Mouse (Mus musculus) kidney, postnatal 36 days (tissue): Measurements from ENCODE around the gene Gm42669.

ENCODE experiments used
- DNase-seq, 2 experiments: peaks; one replicate each; pipeline ENCODE4 v3.0.0; 2021 to 2022; ENCODE audit warnings: mixed read lengths in 2 of 2

The Gm42669 gene

GRCm38 (mm10) chr5:107507321-107507720 is at the start of gene Gm42669:
Gene Gm42669 (plus strand): TSS chr5:107507621.
- DNase-seq = no peak

- no peak for DNase-seq
These were observed 45.0 kb upstream of the Gm42669 start for GRCm38 (mm10) chr5:107462147-107463076.

DNA sequence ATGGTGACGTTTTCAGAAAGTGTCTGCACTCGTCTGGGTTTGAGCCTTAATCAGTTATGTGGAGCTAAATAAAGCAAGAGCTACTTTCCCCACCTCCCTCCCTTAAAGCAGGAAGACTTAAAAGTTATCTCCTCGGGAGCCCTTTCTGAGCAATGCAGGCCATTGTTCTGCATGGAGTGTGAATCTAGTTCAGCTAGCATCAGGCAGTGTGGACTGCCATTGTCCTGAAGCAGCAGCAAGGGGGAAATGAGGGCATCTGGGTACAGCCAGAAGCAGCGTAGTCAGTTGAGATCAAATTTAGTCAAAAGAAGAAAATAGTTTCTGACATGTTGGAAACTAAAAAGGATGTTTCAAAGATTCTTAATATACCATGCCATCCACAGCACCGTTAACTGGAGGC is 40.9 kb upstream of the Gm42669 start:
- DNase-seq = no peak

- DNase-seq = no peak
These were observed 40.3 kb upstream of the Gm42669 start for GRCm38 (mm10) chr5:107467098-107467497.

- no peak for DNase-seq
These were observed 36.7 kb upstream of the Gm42669 start for GRCm38 (mm10) chr5:107470600-107471329.

GRCm38 (mm10) chr5:107480194-107480593 is 27.2 kb upstream of the Gm42669 start:
- DNase-seq = no peak

DNA sequence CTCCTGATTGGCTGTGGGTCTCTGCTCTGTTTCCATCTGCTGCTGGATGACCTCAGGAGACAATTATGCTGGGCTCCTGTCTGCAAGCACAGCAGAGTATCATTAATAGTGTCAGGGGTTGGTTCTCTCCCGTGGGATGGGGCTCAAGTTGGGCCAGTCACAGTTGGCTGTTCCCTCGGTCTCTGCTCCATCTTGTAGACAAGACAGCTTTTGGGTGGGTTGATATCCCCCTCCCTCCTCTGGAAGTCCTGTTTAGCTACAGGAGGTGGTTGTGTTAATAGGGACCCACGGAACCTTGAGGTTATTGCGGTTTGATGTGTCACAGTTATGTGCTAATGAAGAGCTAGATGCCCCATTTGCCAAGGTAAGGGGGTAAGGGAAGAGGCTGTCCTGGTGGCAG is 18.4 kb upstream of the Gm42669 start:
- no peak for DNase-seq

GRCm38 (mm10) chr5:107491036-107491435 is 16.4 kb upstream of the Gm42669 start:
- DNase-seq = no peak

DNA sequence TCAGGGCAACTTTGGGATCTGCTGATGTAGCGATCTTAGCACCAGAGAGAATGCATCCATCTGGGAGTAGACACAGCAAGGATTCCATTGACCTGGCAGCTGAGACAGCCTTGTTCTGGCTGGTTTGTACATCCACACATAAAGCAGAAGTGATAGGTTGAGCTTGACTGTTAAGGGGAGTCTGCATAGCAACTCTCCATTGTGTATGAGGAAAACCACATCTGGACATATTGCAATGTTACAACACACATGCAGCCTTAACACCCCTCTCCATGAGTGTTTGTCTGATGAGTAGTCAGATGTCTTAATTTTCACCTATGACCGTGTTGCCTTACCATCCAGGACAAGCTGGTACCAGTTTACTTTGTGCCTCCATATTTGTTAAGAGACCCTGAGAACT is 14.9 kb upstream of the Gm42669 start:
- no peak for DNase-seq

DNA sequence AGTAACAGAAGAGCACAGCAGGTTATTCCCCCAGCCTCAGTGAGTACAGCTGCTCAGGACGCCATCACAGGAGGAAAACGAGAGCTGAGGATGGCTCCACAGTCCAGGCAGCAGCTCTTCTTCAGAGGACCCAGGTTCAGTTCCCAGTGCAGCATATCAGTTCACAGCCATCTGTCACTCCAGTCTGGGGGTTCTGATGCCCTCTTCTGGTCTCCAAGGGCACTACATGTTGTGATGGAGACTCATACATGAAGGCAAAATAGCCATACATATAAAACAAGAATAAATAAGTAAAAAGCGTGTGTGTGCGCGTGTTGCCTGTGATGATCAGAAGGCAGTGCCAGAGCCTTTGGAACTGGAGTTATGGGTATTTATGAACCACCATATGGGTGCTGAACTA is 12.7 kb upstream of the Gm42669 start:
- no peak for DNase-seq

DNA sequence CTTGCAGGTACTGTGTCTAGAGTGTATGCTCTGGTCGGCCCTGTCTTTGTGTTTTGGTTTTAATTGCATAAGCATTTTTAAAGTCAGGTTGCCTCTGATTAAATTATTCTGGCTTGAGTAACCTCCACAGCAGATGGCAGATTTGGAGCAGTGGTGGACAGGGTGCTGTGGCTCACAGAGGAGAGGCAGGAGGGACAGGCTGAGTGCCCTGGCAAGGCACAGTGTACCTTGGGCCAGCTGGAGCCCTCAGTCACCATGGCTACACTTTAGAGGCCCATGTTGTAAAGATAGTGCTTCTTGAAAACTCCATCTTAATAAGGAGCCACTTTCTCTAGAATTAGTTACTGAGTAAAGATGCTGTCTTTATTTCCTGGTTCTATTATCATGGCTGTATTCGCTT is 11.4 kb upstream of the Gm42669 start:
- DNase-seq = no peak

DNA sequence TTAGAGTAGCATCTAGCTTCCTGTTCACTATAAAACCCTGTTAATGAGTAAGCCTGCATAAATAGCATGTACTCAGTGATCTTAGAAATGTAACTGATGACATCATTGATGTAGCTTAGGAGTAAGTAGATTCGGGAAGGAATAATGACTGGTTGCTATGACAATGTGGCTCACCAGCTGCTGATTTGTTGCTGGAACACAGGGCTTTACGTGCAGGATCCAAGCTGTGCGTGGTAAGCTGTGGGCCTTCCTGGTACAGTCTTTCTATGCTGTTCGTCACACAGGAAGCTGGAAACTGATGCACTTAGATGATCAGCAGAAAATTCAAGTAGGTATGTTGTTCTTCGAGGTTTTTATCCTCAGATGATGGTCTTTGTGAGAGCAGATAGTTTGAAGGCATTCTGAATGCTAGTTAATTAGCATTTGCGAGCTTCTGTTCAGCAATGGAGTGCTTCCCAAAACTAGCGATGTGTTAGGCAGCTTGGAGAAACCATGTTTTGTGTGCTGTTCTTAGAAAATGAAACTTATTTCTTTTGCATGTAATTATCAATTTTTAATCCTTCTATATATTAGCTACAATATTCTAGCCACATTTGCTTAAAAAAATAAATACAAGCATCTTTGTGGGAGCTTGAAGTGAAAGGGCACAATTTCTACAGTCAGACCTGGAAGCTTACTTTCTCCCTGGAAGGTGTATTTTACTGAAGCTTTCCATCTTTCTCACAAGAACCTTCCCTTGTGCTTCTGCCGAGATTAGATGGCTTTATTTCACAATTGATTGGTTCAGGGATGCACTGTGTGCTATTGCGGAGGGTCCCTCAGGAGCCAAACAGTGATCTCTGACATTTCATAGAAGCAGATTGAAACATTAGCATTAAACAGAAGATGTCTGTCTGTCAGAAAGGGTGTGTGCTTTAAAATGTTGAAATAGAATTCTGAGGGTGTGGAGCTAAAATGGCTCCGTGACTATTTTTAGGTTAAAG is 9.6 kb upstream of the Gm42669 start:
- DNase-seq = no peak

- DNase-seq = no peak
These were observed 8.6 kb upstream of the Gm42669 start for GRCm38 (mm10) chr5:107498806-107499310.

DNA sequence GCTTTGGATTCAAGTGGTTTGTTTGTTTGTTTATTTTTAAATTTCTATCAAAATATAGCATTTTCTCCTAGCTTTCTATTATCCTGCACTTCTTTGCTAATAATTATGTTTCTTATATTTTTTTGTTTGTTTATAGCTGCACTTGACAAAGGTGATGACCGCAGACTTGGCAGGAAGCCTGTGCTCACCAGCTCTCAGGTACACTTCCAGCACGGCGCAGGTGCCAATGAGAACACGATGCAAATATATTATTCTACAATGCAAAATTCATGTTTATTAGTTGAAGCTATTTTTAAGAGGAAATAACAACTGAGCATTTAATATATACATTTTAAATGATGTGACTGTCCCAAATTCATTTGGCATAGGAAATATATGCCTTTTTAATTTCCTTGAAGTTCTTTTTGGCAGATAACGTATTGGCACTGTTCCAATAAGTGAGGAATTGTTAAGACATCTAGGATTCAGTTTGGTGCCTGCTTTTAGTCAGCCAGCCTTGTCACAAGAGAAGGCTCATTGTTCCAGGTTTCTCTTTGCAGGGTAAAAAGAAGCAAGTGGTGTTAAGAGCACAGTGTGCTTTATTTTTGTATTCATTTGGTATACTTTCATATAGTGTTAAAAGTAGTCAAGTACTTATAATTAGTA is 7.4 kb upstream of the Gm42669 start:
- no peak for DNase-seq

DNA sequence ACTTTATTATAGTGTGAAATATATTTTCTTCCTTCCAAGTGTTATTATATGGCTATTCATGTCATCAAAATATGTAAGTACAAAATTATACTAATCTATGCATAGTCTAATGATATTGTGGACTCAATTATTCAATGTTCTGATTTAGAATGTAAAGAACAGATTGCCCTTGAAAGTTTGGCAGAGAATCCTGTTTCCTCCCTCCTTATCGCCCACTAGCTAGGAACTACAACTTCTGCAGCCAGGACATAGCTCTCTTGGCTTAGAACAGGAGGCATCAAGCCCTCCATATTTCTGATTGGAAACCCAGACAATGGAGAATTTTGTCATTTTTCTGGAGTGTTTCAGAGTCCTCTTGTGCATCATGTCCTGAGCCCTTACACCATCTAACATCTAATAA is 6.7 kb upstream of the Gm42669 start:
- no peak for DNase-seq

GRCm38 (mm10) chr5:107510503-107510902 is 3.1 kb downstream of the Gm42669 start:
- DNase-seq = no peak

GRCm38 (mm10) chr5:107511326-107511725 is 3.9 kb downstream of the Gm42669 start:
- no peak for DNase-seq

GRCm38 (mm10) chr5:107513583-107513982 is 6.2 kb downstream of the Gm42669 start:
- peak; percentile 19 to 80 for DNase-seq

DNA sequence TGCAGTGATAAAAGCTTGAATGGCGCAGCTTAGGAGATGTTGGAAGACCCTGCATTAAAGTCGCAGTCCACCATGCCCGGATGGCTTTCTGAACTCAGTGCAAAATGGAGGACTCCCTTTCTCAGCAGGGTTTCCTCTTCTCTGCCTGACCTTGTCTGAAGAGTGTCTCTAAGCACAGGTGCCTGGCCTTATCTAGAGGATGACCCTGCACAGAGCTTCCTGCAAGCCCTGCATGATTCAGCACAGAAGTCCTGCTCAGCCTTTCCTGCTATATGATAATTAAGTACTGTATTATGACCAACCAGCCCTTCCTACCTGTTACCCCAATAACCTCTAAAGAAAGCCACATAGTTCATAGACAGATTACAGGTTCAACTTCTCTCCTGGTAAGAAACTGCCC is 8.0 kb downstream of the Gm42669 start:
- no peak for DNase-seq

GRCm38 (mm10) chr5:107516087-107516486 is 8.7 kb downstream of the Gm42669 start:
- DNase-seq = no peak

- DNase-seq = no peak
These were observed 11.2 kb downstream of the Gm42669 start for GRCm38 (mm10) chr5:107518602-107519001.

DNA sequence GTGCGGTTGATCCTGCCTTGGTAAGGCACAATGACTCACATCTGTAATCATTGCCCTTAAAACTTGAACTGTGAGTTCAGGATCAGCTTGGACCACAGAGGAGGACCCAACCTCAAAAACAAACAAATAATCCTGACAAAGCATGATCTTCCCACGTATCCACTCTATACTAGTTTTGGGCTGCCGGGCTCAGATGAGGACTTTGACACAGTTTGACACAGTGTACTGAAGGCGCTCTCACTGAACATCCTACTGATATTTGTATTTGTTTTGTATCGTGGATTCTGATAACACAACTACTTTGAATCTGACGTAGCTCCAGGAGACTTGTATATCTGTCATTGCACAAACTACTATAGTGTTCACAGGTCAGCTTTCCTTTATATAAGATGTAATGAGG is 14.0 kb downstream of the Gm42669 start:
- DNase-seq = no peak
